Mouse (Mus musculus) thymus, postnatal 10 days (tissue): Measurements from ENCODE around the gene Nt5c3b.
A peak's percentile ranks its signal among the peaks of the same experiment; 100 is the strongest.

Experiments
- DNase-seq, 2 experiments: peaks; one replicate each; pipeline ENCODE4 v3.0.0; 2021; ENCODE audit warnings: low spot score in 2 of 2

The Nt5c3b gene

DNA sequence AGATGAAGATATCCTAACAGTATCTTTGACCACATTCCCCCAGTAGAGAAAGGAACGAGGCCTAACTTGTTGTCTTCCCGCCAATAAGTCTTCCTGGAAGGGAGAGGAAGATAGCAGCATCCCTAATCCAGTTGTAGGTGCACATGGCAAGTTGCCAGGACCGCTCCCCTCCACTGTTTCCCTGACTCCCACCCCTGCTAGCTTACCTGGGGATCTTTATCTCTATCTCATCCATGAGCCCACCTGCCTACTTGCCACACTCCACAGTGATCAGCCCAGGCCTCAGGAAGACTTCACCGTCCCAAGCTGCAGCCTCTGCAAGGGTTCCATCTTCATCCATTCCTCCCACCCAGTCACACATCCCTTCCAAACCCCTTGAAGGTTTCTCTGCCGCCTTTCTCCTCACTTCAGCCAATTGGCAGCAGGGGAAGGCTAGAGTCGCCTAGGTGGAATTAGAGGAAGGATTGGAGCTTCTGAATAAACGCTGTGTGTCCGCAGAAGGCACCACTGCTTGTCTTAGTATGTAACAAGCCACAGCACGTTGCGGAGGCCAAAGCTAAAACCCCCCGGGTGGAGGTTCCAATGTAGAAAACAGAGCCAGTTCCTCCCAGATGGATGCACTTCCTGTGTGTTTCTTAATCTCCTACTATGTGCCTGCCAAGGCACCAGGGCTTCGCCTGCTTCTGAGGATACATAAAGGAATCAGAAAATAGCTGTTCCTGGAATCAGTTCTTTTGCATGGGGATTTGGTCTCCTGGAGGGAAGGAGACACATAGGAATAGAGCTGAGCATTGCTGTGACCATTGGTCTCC, 41.7 kb downstream of the Nt5c3b start:
- no peak for DNase-seq

DNA sequence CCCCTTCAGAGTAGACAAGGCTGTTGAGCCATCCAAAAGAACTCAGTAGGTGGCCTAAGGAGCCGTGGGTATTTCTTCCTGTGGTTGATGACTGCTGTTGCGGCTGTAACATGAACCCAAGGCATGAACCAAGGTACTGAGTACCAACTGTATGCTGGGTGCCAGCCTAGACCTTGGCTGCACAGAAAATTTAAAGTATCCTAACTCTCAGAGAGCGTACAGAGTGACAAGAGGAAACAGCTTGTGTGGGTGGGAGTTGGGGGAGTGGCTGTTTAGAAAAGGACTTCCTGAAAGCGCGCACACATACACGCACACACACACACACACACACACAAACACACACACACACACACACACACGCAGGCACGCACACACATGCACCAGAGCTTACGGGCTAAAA, 42.3 kb downstream of the Nt5c3b start:
- peak; percentile 49 to 57 for DNase-seq

- DNase-seq: no peak
Observed at GRCm38 (mm10) chr11:100398517-100398916, 43.1 kb downstream of the Nt5c3b start.

GRCm38 (mm10) chr11:100397600-100398389, 43.8 kb downstream of the Nt5c3b start, which contains the start of gene Jup:
Gene Jup (minus strand): TSS chr11:100397763.
- DNase-seq: peak; percentile 97

DNA sequence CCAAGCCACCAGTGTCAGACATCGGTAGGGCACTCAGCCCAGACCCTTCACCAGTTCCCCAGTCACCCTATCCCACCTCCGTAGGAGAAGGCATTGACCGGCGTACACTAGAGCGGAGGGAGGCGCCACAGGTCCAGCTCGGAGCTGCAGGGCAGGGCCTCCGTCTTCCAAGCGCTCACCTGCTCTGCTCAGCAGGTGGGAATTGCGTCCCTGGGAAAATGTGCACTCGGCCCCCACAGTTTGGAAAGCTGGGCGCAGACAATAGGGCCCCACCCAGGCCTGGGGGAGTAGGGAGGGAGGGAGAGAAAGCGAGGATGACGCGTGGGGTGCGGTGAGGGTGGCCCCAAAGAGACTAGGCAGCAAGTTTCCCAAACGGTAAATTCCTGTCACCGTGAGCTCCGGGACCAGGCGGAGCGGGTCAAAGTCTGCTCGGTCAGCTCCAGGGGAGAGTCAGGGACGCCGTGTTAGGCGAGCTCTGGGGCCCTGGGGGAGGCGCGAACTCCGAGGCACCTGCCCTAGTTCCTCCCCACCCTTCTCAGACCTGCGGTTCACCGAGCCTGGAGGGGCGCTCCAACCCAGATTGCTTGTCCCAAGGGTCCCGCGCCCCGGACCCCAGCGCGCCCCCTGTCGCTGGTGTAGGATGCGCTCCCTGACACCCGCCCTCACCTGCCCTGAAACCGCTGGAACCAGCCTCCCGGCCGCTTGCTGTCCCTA, 44.6 kb downstream of the Nt5c3b start:
- peak; percentile 68 to 72 for DNase-seq

DNA sequence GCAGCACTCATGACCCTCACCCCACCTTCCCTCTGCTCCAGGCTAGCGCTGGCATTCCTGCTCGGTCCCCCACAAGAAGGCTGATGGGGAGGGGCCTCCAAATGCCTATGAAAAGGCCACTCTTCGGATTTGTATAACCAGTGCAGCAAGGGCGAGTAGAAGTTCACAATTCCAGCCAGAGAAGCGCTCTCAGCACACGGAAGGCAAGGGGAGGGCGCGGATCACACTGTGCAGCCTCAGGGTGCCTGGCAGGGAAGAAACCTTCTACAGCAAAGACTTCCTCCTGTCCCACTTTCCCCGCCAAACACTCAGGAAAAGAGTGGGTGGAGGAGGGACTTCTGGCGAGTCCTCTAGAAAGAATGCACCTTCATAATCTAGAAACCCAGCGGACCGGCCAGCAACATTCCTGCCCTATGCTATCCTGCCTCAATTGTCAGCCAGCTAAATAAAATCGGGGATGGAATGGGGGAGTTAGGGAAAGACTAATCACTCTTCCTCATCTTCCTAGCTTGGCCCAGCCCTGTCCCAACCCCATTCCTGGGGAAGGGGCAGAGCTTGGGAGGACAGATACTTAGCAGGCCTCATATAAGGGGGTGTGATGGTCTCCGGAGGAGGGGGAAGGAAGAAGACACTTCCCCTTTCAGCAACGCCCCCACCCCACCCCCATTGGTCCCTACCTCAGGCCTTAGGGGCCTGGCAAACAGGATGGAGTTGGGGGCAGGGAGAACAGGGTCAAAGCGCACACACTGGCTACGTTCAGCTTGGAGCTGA, 45.6 kb downstream of the Nt5c3b start:
- DNase-seq: no peak

GRCm38 (mm10) chr11:100395200-100395599, 46.4 kb downstream of the Nt5c3b start:
- DNase-seq: no peak

DNA sequence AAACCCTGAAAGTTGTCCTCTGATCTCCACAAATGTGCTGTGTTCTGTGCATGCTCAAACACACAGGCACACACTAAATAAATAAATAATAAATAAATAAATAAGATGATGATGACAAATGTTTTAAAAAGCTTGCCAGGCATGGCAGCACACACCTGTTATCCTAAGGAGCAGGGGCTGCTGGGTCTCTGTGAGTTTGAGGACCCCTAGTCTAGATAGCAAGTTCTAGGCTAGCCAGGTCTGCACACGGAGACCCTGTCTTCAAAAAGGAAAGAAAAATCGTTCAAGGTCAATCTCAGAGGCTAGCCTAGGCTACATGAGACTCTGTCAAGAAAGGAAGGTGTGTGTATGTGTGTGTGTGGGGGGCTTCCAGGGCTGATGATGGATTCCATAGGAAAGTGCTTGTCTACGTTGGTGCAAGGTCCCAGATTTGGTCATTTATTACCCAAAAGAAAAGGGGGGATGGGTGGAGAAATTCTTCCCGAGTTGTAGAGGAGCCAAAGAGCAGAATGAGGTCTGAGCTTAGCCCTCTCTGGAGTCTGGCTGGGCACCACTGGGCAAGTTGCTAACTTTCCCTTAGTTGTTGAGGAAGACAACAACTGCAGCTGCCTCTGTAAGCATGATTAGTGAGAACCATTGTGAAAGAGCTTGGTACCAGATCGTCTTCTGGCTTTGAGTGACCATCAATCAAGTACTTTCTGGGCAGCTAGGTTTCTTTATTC, 47.1 kb downstream of the Nt5c3b start:
- DNase-seq: no peak

GRCm38 (mm10) chr11:100393733-100394132, 47.9 kb downstream of the Nt5c3b start:
- DNase-seq: no peak

DNA sequence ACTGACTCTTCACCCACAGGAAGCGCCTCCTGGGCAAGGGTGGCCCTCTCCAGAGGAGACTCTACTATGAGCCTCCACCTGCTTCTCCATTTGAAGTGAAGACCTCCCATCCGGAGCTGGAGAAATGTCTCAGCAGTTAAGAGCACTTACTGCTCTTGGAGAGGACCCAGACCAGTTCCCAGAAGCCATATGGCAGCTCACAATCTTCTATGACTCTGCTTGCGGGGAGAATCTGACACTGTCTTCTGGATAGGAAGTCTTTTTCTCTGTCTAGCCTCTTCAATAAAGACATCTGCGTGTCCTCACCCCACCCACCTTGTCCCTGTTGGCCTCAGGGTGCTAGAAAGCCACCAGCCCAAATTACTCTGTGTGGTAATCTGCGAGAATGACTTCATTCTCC, 48.6 kb downstream of the Nt5c3b start:
- DNase-seq: no peak

GRCm38 (mm10) chr11:100391884-100392345, 49.7 kb downstream of the Nt5c3b start:
- no peak for DNase-seq

GRCm38 (mm10) chr11:100391081-100391883, 50.3 kb downstream of the Nt5c3b start:
- DNase-seq: no peak

GRCm38 (mm10) chr11:100389931-100390445, 51.6 kb downstream of the Nt5c3b start:
- peak in 1 of 2 experiments; percentile 21 for DNase-seq

- no peak for DNase-seq
Observed at GRCm38 (mm10) chr11:100388588-100388987, 53.0 kb downstream of the Nt5c3b start.

- no peak for DNase-seq
Observed at GRCm38 (mm10) chr11:100387589-100388375, 53.8 kb downstream of the Nt5c3b start.

DNA sequence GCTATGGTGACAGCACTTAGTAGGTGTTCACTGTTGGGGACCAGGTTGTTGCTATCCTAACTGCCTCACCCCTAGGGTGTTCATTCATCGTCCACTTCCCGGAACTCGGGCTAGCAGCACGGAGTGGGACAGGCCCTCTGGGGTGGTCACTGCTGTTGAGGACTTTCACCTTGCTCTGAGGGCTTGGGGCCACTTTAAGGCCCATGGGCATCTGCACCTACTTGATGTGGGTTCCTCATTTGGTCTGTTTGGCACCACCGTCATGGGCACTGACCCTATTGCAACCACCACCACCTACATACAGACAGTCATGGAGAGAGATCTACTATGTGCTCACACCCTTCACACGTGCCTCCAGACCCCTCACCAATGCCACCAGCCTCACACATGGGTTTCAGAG, 54.5 kb downstream of the Nt5c3b start:
- no peak for DNase-seq

GRCm38 (mm10) chr11:100386586-100386985, 55.0 kb downstream of the Nt5c3b start:
- no peak for DNase-seq

- DNase-seq: no peak
Observed at GRCm38 (mm10) chr11:100385016-100385415, 56.6 kb downstream of the Nt5c3b start.

DNA sequence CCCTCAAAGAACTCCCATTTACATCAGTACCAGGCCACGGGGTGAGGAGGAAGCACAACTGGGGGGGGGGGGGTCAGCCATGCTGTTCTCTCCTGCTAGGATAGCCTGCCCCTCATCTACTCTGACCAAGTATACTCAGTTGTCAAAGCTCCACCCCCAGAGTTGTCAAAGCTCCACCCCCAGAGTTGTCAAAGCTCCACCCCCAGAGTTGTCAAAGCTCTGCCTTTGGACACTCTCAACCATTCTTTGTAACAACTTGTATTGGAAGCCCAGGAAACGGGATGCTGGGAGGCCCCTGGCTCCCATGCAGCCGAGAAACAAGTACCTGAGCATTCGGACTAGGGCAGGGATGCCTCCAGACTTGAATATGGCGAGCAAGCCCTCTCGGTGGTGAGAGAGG, 58.9 kb downstream of the Nt5c3b start:
- DNase-seq: no peak
